ENCODE assay signal across 23 mouse cellular contexts in genomic region chr8:57563726-57564125, GRCm38 (mm10). TPM values are rescaled to one million over a fixed set of nuclear protein-coding genes. Genes with fewer than 3 reads are reported as not detected.
DNase-seq lines count a peak whose midpoint lies in the region; ATAC-seq lines count a peak whose summit lies in the region.
"Had no signal": no experiment of that assay in that cellular context is flagged by ENCODE, and none has a peak within 500 bp of the region (broad histone marks: within the 10 kb centered on the region; RNA-seq: fewer than 3 reads in every experiment).

No protein-coding gene starts in this region.

- DNase-seq in embryonic facial prominence, embryonic 10.5 days (ENCODE audit: low spot score): no peak
- DNase-seq in layer of hippocampus, adult 11-12 months (ENCODE audit: low spot score): peak; percentile 23
- no peak for DNase-seq in layer of hippocampus, postnatal 10 days (ENCODE audit: low spot score in 2 of 2)
- DNase-seq in left cerebral cortex, postnatal 25 days (ENCODE audit: low spot score in 2 of 2): peak; percentile 40 to 70
- no peak for DNase-seq in left cerebral cortex, adult 11 months (ENCODE audit: low spot score)
- DNase-seq in right cerebral cortex, postnatal 36 days (ENCODE audit: low spot score in 2 of 2): peak; percentile 25 to 32
- no peak for DNase-seq in lung, postnatal 4 days
- DNase-seq: adrenal gland, postnatal 10 days; cerebellum, adult 8-10 months; gastrocnemius, postnatal 36 days; heart, adult 2 months; heart, postnatal 14 days; kidney, adult 11 months; kidney, postnatal 36 days; lung, embryonic 14.5 days; midbrain, embryonic 14.5 days had no signal

- WGBS in embryonic facial prominence, embryonic 13.5 days: 90% methylated on average over 15 of the region's 15 CpGs
- 94% methylated on average over 15 of the region's 15 CpGs for WGBS in embryonic facial prominence, embryonic 10.5 days

- H3K9me3 ChIP-seq in embryonic facial prominence, embryonic 13.5 days: no peaks in the 10 kb centered on the region
- H3K9me3 ChIP-seq in embryonic facial prominence, embryonic 10.5 days: no peaks in the 10 kb centered on the region
- H3K9me3 ChIP-seq: heart, embryonic 13.5 days; kidney, embryonic 15.5 days; limb, embryonic 15.5 days had no signal

- H3K36me3 ChIP-seq in embryonic facial prominence, embryonic 13.5 days: no peaks in the 10 kb centered on the region
- no peaks in the 10 kb centered on the region for H3K36me3 ChIP-seq in embryonic facial prominence, embryonic 10.5 days (replicated peaks)
- H3K36me3 ChIP-seq: heart, embryonic 13.5 days; kidney, embryonic 15.5 days; limb, embryonic 15.5 days had no signal

- H3K4me1 ChIP-seq in embryonic facial prominence, embryonic 13.5 days: peaks cover 20% of the 10 kb centered on the region
- 0 out of 2 replicates have a peak, but pooled peaks cover 2% of the 10 kb centered on the region for H3K4me1 ChIP-seq in embryonic facial prominence, embryonic 10.5 days

- no peak overlapping the region for H3K4me2 ChIP-seq in embryonic facial prominence, embryonic 13.5 days
- H3K4me2 ChIP-seq: heart, embryonic 13.5 days; kidney, embryonic 15.5 days; limb, embryonic 15.5 days; lung, embryonic 14.5 days had no signal

- ATAC-seq in embryonic facial prominence, embryonic 13.5 days (ENCODE audit: insufficient number of reproducible peaks, insufficient read depth, low FRiP score, low TSS enrichment, low read depth): no peak
- ATAC-seq: hindbrain, postnatal 0 days had no signal

- no peak overlapping the region for H3K4me3 ChIP-seq in embryonic facial prominence, embryonic 13.5 days
- H3K4me3 ChIP-seq in embryonic facial prominence, embryonic 10.5 days: no peak overlapping the region
- H3K4me3 ChIP-seq: heart, adult 2 months; heart, embryonic 13.5 days; kidney, embryonic 15.5 days; limb, embryonic 15.5 days had no signal

- intact Hi-C loops in left cerebral cortex, postnatal 25 days (cut with DNase I): no loop called here

- peak overlapping the region; percentile 60; the same call in 1 of the 2 replicates for H3K27ac ChIP-seq in embryonic facial prominence, embryonic 13.5 days
- H3K27ac ChIP-seq in embryonic facial prominence, embryonic 10.5 days (replicated peaks): no peak overlapping the region
- H3K27ac ChIP-seq: heart, adult 2 months; heart, embryonic 13.5 days; hindbrain, postnatal 0 days; kidney, embryonic 15.5 days; liver, embryonic 14.5 days; stomach, postnatal 0 days had no signal

- no peak overlapping the region for H3K9ac ChIP-seq in embryonic facial prominence, embryonic 13.5 days
- H3K9ac ChIP-seq: heart, embryonic 13.5 days; kidney, embryonic 15.5 days; limb, embryonic 15.5 days; liver, embryonic 14.5 days; lung, embryonic 14.5 days had no signal

- no peaks in the 10 kb centered on the region for H3K27me3 ChIP-seq in embryonic facial prominence, embryonic 13.5 days
- no peaks in the 10 kb centered on the region for H3K27me3 ChIP-seq in embryonic facial prominence, embryonic 10.5 days (replicated peaks; ENCODE audit: low read depth, poor library complexity, severe bottlenecking)
- H3K27me3 ChIP-seq: heart, embryonic 13.5 days; kidney, embryonic 15.5 days; limb, embryonic 15.5 days had no signal

RNA-seq across cellular contexts. Expression of gene Hmgb2, which starts 52.0 kb away (rescaled TPM):
- polyA plus RNA-seq in embryonic facial prominence, embryonic 13.5 days (2015; fragmentation: Nextera tagmentation; extraction: Ambion mirVana): 362 and 415 TPM in 2 replicates
- polyA plus RNA-seq in embryonic facial prominence, embryonic 10.5 days (2016; fragmentation: Nextera tagmentation; extraction: Ambion mirVana): 579 and 587 TPM in 2 replicates
- total RNA-seq in layer of hippocampus, postnatal 10 days (2021): 10 to 100 TPM; 16.5 to 19.3 TPM
- total RNA-seq in left cerebral cortex, postnatal 25 days (2021): 1 to 10 TPM; 2.4 to 5.5 TPM

Comparison
In these comparisons a context has a peak if more than half of its experiments do, and no peak if none do; other contexts are left out.
1. DNase-seq: peak in layer of hippocampus, adult 11-12 months (single experiment), left cerebral cortex, postnatal 25 days (2 of 2) and right cerebral cortex, postnatal 36 days (2 of 2); none in embryonic facial prominence, embryonic 10.5 days (single experiment), layer of hippocampus, postnatal 10 days (0 of 2), left cerebral cortex, adult 11 months (single experiment) and lung, postnatal 4 days (0 of 2).